Mouse (Mus musculus): ENCODE measurements around the gene Zfp941. TPM values are rescaled to one million over a fixed set of nuclear protein-coding genes. Genes with fewer than 3 reads are reported as not detected.

Zfp941 gene
- total RNA-seq (2014; rRNA removed) (19.8 and 32.1 TPM in 2 replicates), polyA plus RNA-seq (2015; fragmentation: Nextera tagmentation; extraction: Ambion mirVana) (8.3 and 15.6 TPM in 2 replicates)

DNA sequence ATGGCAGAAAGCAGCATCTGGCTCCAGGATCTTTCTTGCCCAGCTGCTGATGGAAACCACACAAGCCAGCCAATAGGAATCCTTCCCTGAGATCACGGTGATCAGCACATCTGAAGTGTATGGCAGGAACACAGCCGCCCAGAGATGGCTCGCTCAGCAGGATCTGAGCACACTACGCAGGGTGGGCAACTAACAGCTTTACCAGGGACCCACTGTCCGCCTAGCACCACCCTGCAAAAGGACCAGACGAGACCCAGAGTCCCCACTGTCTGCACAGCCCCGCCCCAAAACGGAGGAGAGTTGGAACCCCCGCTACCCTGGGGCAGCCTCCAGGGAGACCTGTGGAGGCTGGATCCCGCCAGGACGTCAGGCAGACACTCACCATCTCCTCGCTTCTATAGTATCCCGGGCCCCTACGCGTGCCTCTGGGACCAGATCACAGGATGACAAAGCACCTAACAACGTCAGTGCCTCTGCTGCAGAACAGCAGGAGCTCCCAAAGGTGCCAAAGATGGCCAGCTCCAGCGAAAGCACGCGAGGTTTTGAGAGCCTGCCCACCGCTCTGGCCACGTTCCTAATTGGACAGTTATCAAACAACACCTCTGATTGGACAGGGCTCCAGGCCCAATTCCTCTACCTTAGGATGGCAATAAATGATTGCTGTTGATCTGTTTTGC lies at the start of gene Zfp941:
TSS of gene Zfp941 (minus strand) at position 526 of the 677 bp plus-strand sequence.
- 3% methylated on average over 21 of the region's 21 CpGs for whole genome bisulfite sequencing
- no peaks in the 10 kb centered on the region; the same call in 1 of the 2 replicates for H3K27me3 ChIP-seq (ENCODE audit: insufficient read depth, low read length)
- peak within 1 kb of the TSS; percentile 65 for H3K4me2 ChIP-seq (ENCODE audit: low read depth)
- peak within 1 kb of the TSS; percentile 76 for H3K9ac ChIP-seq
- peak; percentile 94 for ATAC-seq
- H3K36me3 ChIP-seq (ENCODE audit: insufficient read depth): no peaks in the 10 kb centered on the region
- DNase-seq: peak; percentile 89
- H3K4me3 ChIP-seq (ENCODE audit: low read depth, low read length): peak within 1 kb of the TSS; percentile 46
- H3K9me3 ChIP-seq (ENCODE audit: low read length): no peaks in the 10 kb centered on the region
- H3K27ac ChIP-seq (ENCODE audit: low read depth, low read length): peak within 1 kb of the TSS; percentile 91
- TF ChIP-seq CTCF (IDR thresholded peaks at IDR 0.05; ENCODE audit: low read depth): no peak
- H3K4me1 ChIP-seq (ENCODE audit: insufficient read depth): no peaks in the 10 kb centered on the region

DNA sequence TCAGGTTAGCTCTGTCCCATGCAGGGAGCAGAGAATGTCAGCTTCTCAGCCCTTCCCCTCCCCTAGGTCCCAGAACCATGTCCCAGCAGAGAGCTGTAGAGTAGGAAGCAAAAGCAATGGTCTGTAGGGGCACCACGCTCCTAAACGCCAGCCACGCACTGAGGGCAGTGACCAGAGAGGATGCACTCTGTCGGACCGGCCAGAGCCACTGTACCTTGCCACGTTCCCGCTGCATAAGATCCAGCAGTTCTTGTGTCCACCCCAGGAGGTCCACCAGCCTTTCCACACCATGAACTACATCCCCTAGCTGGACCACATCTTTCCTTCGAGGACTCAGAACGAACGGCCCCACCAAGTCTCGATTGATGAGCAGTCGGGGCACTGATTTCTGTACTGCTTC lies 42.8 kb upstream of the Zfp941 start:
- ATAC-seq (no peak), DNase-seq (no peak)
- no peak overlapping the region for H3K4me3 ChIP-seq (ENCODE audit: low read depth, low read length)
- H3K9ac ChIP-seq: no peak overlapping the region
- no peaks in the 10 kb centered on the region for H3K4me1 ChIP-seq (ENCODE audit: insufficient read depth)
- peaks cover 58% of the 10 kb centered on the region for H3K36me3 ChIP-seq (ENCODE audit: insufficient read depth)
- no peak overlapping the region for H3K27ac ChIP-seq (ENCODE audit: low read depth, low read length)
- H3K4me2 ChIP-seq (ENCODE audit: low read depth): no peak overlapping the region
- H3K9me3 ChIP-seq (ENCODE audit: low read length): no peaks in the 10 kb centered on the region
- H3K27me3 ChIP-seq (ENCODE audit: insufficient read depth, low read length): no peaks in the 10 kb centered on the region
- TF ChIP-seq CTCF (IDR thresholded peaks at IDR 0.05; ENCODE audit: low read depth): no peak
- WGBS: 87% methylated on average over 12 of the region's 12 CpGs

GRCm38 (mm10) chr7:140860728-140861127 lies 38.8 kb upstream of the Zfp941 start:
- no peak overlapping the region for H3K4me3 ChIP-seq (ENCODE audit: low read depth, low read length)
- no peak for DNase-seq
- WGBS: 95% methylated on average over 5 of the region's 5 CpGs
- no peak overlapping the region for H3K27ac ChIP-seq (ENCODE audit: low read depth, low read length)
- ATAC-seq: no peak
- H3K9me3 ChIP-seq (ENCODE audit: low read length): no peaks in the 10 kb centered on the region
- no peak for TF ChIP-seq CTCF (IDR thresholded peaks at IDR 0.05; ENCODE audit: low read depth)
- no peak overlapping the region for H3K4me2 ChIP-seq (ENCODE audit: low read depth)
- H3K4me1 ChIP-seq (ENCODE audit: insufficient read depth): peaks cover 13% of the 10 kb centered on the region
- H3K27me3 ChIP-seq (ENCODE audit: insufficient read depth, low read length): no peaks in the 10 kb centered on the region
- H3K36me3 ChIP-seq (ENCODE audit: insufficient read depth): peaks cover 55% of the 10 kb centered on the region
- H3K9ac ChIP-seq: no peak overlapping the region

GRCm38 (mm10) chr7:140859997-140860396 lies 38.0 kb upstream of the Zfp941 start:
- Histone ChIP-seq H3K27ac (ENCODE audit: low read depth, low read length) (no peak overlapping the region), H3K27me3 (ENCODE audit: insufficient read depth, low read length) (no peaks in the 10 kb centered on the region), H3K4me2 (ENCODE audit: low read depth) (no peak overlapping the region), H3K9me3 (ENCODE audit: low read length) (no peaks in the 10 kb centered on the region), H3K9ac (no peak overlapping the region), H3K36me3 (ENCODE audit: insufficient read depth) (peaks cover 55% of the 10 kb centered on the region), H3K4me1 (ENCODE audit: insufficient read depth) (peaks cover 21% of the 10 kb centered on the region), H3K4me3 (ENCODE audit: low read depth, low read length) (no peak overlapping the region)
- no peak for TF ChIP-seq CTCF (IDR thresholded peaks at IDR 0.05; ENCODE audit: low read depth)
- WGBS: 77% methylated on average over 6 of the region's 6 CpGs
- ATAC-seq (no peak), DNase-seq (no peak)

- no peaks in the 10 kb centered on the region for H3K9me3 ChIP-seq (ENCODE audit: low read length)
- 96% methylated on average over 8 of the region's 8 CpGs for WGBS
- TF ChIP-seq CTCF (IDR thresholded peaks at IDR 0.05; ENCODE audit: low read depth): no peak
- peak overlapping the region; percentile 87; the same call in 1 of the 2 replicates for H3K9ac ChIP-seq
- no peaks in the 10 kb centered on the region for H3K27me3 ChIP-seq (ENCODE audit: insufficient read depth, low read length)
- H3K4me2 ChIP-seq (ENCODE audit: low read depth): peak overlapping the region; percentile 80
- H3K4me1 ChIP-seq (ENCODE audit: insufficient read depth): peaks cover 21% of the 10 kb centered on the region
- H3K36me3 ChIP-seq (ENCODE audit: insufficient read depth): peaks cover 57% of the 10 kb centered on the region
- ATAC-seq: no peak
- H3K27ac ChIP-seq (ENCODE audit: low read depth, low read length): no peak overlapping the region
- H3K4me3 ChIP-seq (ENCODE audit: low read depth, low read length): peak overlapping the region; percentile 59
- DNase-seq: no peak
Measured at GRCm38 (mm10) chr7:140858746-140859145, 36.8 kb upstream of the Zfp941 start.

- Histone ChIP-seq H3K4me1 (ENCODE audit: insufficient read depth) (peaks cover 21% of the 10 kb centered on the region), H3K27me3 (ENCODE audit: insufficient read depth, low read length) (no peaks in the 10 kb centered on the region), H3K4me3 (ENCODE audit: low read depth, low read length) (peak within 1 kb of the TSS; percentile 59), H3K36me3 (ENCODE audit: insufficient read depth) (peaks cover 57% of the 10 kb centered on the region), H3K9ac (peak within 1 kb of the TSS; percentile 87), H3K9me3 (ENCODE audit: low read length) (no peaks in the 10 kb centered on the region), H3K4me2 (ENCODE audit: low read depth) (peak within 1 kb of the TSS; percentile 80), H3K27ac (ENCODE audit: low read depth, low read length) (peak within 1 kb of the TSS; percentile 92)
- DNase-seq (peak; percentile 11), ATAC-seq (peak; percentile 30)
- no peak for TF ChIP-seq CTCF (IDR thresholded peaks at IDR 0.05; ENCODE audit: low read depth)
- WGBS: 36% methylated on average over 40 of the region's 40 CpGs
Measured at GRCm38 (mm10) chr7:140857550-140858505, 35.9 kb upstream of the Zfp941 start, which contains the start of gene Bet1l. TSS of gene Bet1l (minus strand) at chr7:140857577.
